Mouse (Mus musculus): ENCODE results near the gene Gm10750. TPM values are rescaled to one million over a fixed set of nuclear protein-coding genes. Genes with fewer than 3 reads are reported as not detected.
"Not testable (repeated sequence)": the region's sequence is repeated elsewhere in the genome, so short reads cannot be mapped to it uniquely, and the experiment has no call there.

The Gm10750 gene
- not detected for total RNA-seq (2021)

DNA sequence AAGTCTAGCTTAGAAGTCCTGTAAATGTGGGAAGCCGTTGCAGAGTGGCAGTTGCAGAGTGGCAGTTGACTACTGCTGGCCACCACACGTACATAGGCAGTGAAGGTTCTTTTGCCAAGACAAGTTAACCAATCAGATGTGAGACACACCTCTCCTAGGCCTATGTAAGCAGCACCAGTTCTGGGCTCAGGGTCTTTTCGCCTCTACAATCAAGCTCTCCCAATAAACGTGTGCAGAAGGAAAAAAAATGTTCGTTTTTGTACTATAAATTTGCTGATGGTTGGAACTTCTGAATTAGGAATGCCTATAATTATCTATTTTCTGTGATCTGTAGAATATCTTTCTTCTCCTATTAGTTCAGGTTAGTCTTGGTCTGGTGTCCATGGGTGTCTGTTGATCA lies at the start of gene Gm10750:
Gene Gm10750, minus strand, starts transcription at position 101 of the 400 bp plus-strand sequence.
- DNase-seq (ENCODE audit: low spot score in 2 of 2); intact Hi-C loops (cut with DNase I): not testable (repeated sequence)

DNA sequence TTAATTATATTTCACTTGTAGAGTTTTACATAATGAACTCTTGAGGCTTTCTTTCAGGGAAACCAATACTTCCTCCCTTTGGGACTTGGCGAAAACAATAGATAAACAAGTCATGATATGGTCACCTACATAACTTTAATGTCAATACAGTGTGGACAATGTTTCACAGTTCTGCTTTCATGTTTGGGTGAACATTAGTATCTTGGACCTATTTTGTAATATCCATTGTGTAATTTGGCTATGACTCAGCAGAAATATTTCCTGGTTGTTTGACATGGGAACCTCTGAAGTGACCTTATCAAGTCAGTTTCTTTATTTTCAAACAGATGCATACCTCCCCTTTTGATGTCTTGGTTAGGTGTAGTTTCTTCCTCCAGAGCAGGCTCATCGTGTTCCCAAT lies 12.2 kb downstream of the Gm10750 start:
- intact Hi-C loops (cut with DNase I) = loop anchor here (2.0 kb wide), 1 partner anchor 74 kb away; no protein-coding TSS in a partner anchor
- no peak for DNase-seq (ENCODE audit: low spot score in 2 of 2)

GRCm38 (mm10) chr2:149003151-149003550 lies 13.9 kb downstream of the Gm10750 start, which contains the start of gene Gm1330:
Gene Gm1330, minus strand, starts transcription at chr2:149003251.
- DNase-seq (ENCODE audit: low spot score in 2 of 2) = no peak
- intact Hi-C loops (cut with DNase I) = no loop called here

- intact Hi-C loops (cut with DNase I) = no loop called here
- no peak for DNase-seq (ENCODE audit: low spot score in 2 of 2)
Observed at GRCm38 (mm10) chr2:148995133-148995532, 21.9 kb downstream of the Gm10750 start.

Other genes starting within 250 kb of the Gm10750 start
- not detected for gene Cst11, start 245.7 kb downstream of the Gm10750 start, total RNA-seq (2021)
- gene 8030411F24Rik, start 235.2 kb downstream of the Gm10750 start, total RNA-seq (2021) = not detected
- gene Cst12, start 227.9 kb downstream of the Gm10750 start, total RNA-seq (2021) = 1 to 10 TPM; 2.4 to 2.7 TPM
- not detected for gene Cst8, start 218.5 kb downstream of the Gm10750 start, total RNA-seq (2021)
- not detected for gene Cst13, start 197.2 kb downstream of the Gm10750 start, total RNA-seq (2021)
- not detected for gene Cst9, start 182.1 kb downstream of the Gm10750 start, total RNA-seq (2021)
- not detected for gene 9230104L09Rik, start 152.2 kb downstream of the Gm10750 start, total RNA-seq (2021)
- gene Cst3, start 141.5 kb downstream of the Gm10750 start, total RNA-seq (2021) = 1,000 to 10,000 TPM; 1,805 to 1,873 TPM
- gene Gm1330, start 14.0 kb downstream of the Gm10750 start, total RNA-seq (2021) = not detected